Mouse (Mus musculus): ENCODE measurements around the gene Fam155a. TPM values are rescaled to one million over a fixed set of nuclear protein-coding genes. Genes with fewer than 3 reads are reported as not detected.
"Not testable (repeated sequence)": the region's sequence is repeated elsewhere in the genome, so short reads cannot be mapped to it uniquely, and the experiment has no call there.

Gene Fam155a
- polyA plus RNA-seq, 1 experiment from 2014 or later, result 2.1 TPM

DNA sequence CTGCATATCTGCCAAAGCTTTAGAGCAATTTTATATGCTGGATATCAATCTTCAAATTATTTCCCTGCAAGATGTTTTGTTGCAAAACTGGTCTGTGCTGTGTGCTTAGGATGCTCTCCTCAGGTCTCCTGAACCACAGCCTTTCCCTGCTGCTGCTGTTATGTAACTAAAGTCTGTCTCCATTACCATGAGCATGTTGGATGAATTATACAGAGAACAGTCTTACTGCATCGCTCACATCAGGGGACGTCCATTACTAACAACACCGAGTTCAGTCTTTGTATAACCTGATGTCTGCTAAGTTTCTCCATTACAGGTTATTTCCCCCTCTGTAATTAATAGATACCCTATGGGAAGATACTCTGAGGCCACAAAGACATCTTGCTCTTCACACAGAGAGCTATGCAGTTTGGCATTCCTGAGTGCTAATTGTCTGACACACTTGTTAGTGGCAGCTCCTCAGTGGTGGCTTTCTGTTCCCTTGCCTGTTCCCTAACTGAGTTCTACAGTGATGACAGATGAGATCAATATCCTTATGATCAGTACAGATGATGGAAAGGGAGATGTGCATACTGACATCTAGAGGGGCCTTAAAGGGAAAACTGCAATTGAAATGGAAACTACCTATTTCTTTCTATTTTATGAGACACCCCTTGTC is 372.2 kb downstream of the Fam155a start:
- H3K27ac ChIP-seq (ENCODE audit: low read length), result no peak overlapping the region
- H3K4me3 ChIP-seq (ENCODE audit: low read depth, low read length), result no peak overlapping the region
- no peak overlapping the region for H3K9ac ChIP-seq (replicated peaks; ENCODE audit: low read depth, low read length)
- no peaks in the 10 kb centered on the region for H3K36me3 ChIP-seq (ENCODE audit: control insufficient read depth, insufficient read depth, low read length)
- no peaks in the 10 kb centered on the region for H3K9me3 ChIP-seq (ENCODE audit: control insufficient read depth, low read depth, low read length)
- WGBS, result 79% methylated on average over 3 of the region's 3 CpGs
- H3K4me1 ChIP-seq (ENCODE audit: control insufficient read depth, insufficient read depth, low read length), result no peaks in the 10 kb centered on the region
- no peak for ATAC-seq (ENCODE audit: insufficient number of reproducible peaks, insufficient read depth, low FRiP score, low read depth)
- no peak overlapping the region for H3K4me2 ChIP-seq (replicated peaks; ENCODE audit: low read depth, low read length)
- H3K27me3 ChIP-seq (ENCODE audit: control insufficient read depth, insufficient read depth, low read length), result no peaks in the 10 kb centered on the region

DNA sequence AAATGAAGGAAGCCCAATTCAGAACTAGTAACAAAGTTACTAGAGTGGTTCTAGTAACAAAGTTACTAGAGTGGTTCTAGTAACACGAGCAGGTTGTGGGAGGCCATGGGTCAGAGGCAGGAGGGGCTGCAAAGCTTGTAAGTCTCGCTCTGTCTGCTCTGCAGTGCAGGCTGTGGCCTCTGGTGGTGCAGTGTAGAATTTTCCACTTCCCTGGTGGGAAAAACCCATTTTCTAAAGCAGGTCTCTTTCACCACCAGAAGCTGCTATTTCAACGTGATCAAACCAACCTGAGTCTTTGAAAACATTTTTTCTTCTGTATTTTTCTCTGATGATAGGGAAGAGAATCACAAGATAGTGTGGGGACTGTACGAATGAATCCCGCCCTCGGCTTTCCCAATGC is 372.9 kb downstream of the Fam155a start:
- no peak for ATAC-seq (ENCODE audit: insufficient number of reproducible peaks, insufficient read depth, low FRiP score, low read depth)
- 60% methylated on average over 6 of the region's 6 CpGs for WGBS
- H3K27me3 ChIP-seq (ENCODE audit: control insufficient read depth, insufficient read depth, low read length), result no peaks in the 10 kb centered on the region
- H3K9me3 ChIP-seq (ENCODE audit: control insufficient read depth, low read depth, low read length), result no peaks in the 10 kb centered on the region
- H3K36me3 ChIP-seq (ENCODE audit: control insufficient read depth, insufficient read depth, low read length), result no peaks in the 10 kb centered on the region
- no peak overlapping the region for H3K9ac ChIP-seq (replicated peaks; ENCODE audit: low read depth, low read length)
- H3K27ac ChIP-seq (ENCODE audit: low read length), result no peak overlapping the region
- no peak overlapping the region for H3K4me3 ChIP-seq (ENCODE audit: low read depth, low read length)
- no peaks in the 10 kb centered on the region for H3K4me1 ChIP-seq (ENCODE audit: control insufficient read depth, insufficient read depth, low read length)
- H3K4me2 ChIP-seq (replicated peaks; ENCODE audit: low read depth, low read length), result no peak overlapping the region

DNA sequence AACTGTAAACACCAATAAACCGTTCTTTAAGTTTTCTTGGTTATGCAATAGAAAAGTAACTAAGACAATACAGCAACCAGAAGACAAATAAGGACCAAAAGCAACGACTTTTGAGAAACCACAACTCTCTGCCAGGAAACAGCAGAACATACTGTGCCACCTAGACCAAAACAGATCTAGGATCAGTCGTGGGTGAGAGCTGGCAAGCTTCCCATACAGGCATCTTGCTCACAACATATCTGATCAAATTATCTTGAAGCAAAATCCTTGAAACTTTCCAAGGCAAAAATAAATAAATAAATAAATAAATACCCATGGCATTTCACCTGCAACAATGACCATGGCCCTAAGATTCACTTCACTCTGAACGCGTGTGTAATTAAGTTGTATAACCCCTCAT is 376.3 kb downstream of the Fam155a start:
- Histone ChIP-seq H3K4me2 (replicated peaks; ENCODE audit: low read depth, low read length) (no peak overlapping the region), H3K4me1 (ENCODE audit: control insufficient read depth, insufficient read depth, low read length) (no peaks in the 10 kb centered on the region), H3K36me3 (ENCODE audit: control insufficient read depth, insufficient read depth, low read length) (no peaks in the 10 kb centered on the region), H3K4me3 (ENCODE audit: low read depth, low read length) (no peak overlapping the region), H3K27me3 (ENCODE audit: control insufficient read depth, insufficient read depth, low read length) (no peaks in the 10 kb centered on the region), H3K9ac (replicated peaks; ENCODE audit: low read depth, low read length) (no peak overlapping the region), H3K27ac (ENCODE audit: low read length) (no peak overlapping the region), H3K9me3 (ENCODE audit: control insufficient read depth, low read depth, low read length) (no peaks in the 10 kb centered on the region)
- ATAC-seq (ENCODE audit: insufficient number of reproducible peaks, insufficient read depth, low FRiP score, low read depth), result no peak
- WGBS, result 88% methylated on average over 5 of the region's 5 CpGs

GRCm38 (mm10) chr8:9393246-9393645 is 377.7 kb downstream of the Fam155a start:
- Histone ChIP-seq H3K27me3 (ENCODE audit: control insufficient read depth, insufficient read depth, low read length) (no peaks in the 10 kb centered on the region), H3K9ac (replicated peaks; ENCODE audit: low read depth, low read length) (no peak overlapping the region), H3K36me3 (ENCODE audit: control insufficient read depth, insufficient read depth, low read length) (no peaks in the 10 kb centered on the region), H3K4me1 (ENCODE audit: control insufficient read depth, insufficient read depth, low read length) (no peaks in the 10 kb centered on the region), H3K4me2 (replicated peaks; ENCODE audit: low read depth, low read length) (no peak overlapping the region), H3K9me3 (ENCODE audit: control insufficient read depth, low read depth, low read length) (no peaks in the 10 kb centered on the region), H3K4me3 (ENCODE audit: low read depth, low read length) (no peak overlapping the region), H3K27ac (ENCODE audit: low read length) (no peak overlapping the region)
- no peak for ATAC-seq (ENCODE audit: insufficient number of reproducible peaks, insufficient read depth, low FRiP score, low read depth)
- 26% methylated on average over 2 of the region's 2 CpGs for WGBS

- not testable (repeated sequence) for H3K9me3 ChIP-seq (ENCODE audit: control insufficient read depth, low read depth, low read length); ATAC-seq (ENCODE audit: insufficient number of reproducible peaks, insufficient read depth, low FRiP score, low read depth); H3K27me3 ChIP-seq (ENCODE audit: control insufficient read depth, insufficient read depth, low read length); H3K27ac ChIP-seq (ENCODE audit: low read length); H3K4me2 ChIP-seq (replicated peaks; ENCODE audit: low read depth, low read length); H3K4me3 ChIP-seq (ENCODE audit: low read depth, low read length); H3K9ac ChIP-seq (replicated peaks; ENCODE audit: low read depth, low read length); H3K4me1 ChIP-seq (ENCODE audit: control insufficient read depth, insufficient read depth, low read length); H3K36me3 ChIP-seq (ENCODE audit: control insufficient read depth, insufficient read depth, low read length)
- WGBS, result 79% methylated on average over 2 of the region's 2 CpGs
Observed at GRCm38 (mm10) chr8:9390229-9390628, 380.7 kb downstream of the Fam155a start.

- Histone ChIP-seq H3K9ac (replicated peaks; ENCODE audit: low read depth, low read length) (no peak overlapping the region), H3K27ac (ENCODE audit: low read length) (no peak overlapping the region), H3K9me3 (ENCODE audit: control insufficient read depth, low read depth, low read length) (no peaks in the 10 kb centered on the region), H3K4me2 (replicated peaks; ENCODE audit: low read depth, low read length) (no peak overlapping the region), H3K36me3 (ENCODE audit: control insufficient read depth, insufficient read depth, low read length) (no peaks in the 10 kb centered on the region), H3K27me3 (ENCODE audit: control insufficient read depth, insufficient read depth, low read length) (no peaks in the 10 kb centered on the region), H3K4me1 (ENCODE audit: control insufficient read depth, insufficient read depth, low read length) (no peaks in the 10 kb centered on the region), H3K4me3 (ENCODE audit: low read depth, low read length) (no peak overlapping the region)
- no peak for ATAC-seq (ENCODE audit: insufficient number of reproducible peaks, insufficient read depth, low FRiP score, low read depth)
- 84% methylated on average over 8 of the region's 8 CpGs for WGBS
Observed at GRCm38 (mm10) chr8:9369201-9369600, 401.8 kb downstream of the Fam155a start.

DNA sequence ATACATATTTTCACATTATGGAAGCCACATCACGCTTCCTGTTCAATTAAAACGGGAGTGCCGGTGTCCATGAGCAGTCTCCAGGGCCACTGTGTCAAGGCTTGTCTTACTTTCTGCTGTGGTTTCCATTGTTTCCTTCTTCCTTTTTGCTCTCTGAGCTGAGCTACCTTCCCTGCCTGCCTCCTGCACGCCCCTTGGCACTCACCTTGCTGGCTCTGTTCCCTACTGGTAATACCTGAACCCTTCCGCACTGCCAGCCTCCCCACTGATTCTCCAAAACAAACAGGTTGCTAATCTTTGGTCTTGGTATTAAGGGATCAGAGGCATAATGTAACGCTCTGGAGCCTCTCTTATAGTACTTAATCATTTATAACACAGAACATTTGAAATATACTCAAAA is 403.2 kb downstream of the Fam155a start:
- Histone ChIP-seq H3K27me3 (ENCODE audit: control insufficient read depth, insufficient read depth, low read length) (no peaks in the 10 kb centered on the region), H3K9me3 (ENCODE audit: control insufficient read depth, low read depth, low read length) (no peaks in the 10 kb centered on the region), H3K4me1 (ENCODE audit: control insufficient read depth, insufficient read depth, low read length) (no peaks in the 10 kb centered on the region), H3K36me3 (ENCODE audit: control insufficient read depth, insufficient read depth, low read length) (no peaks in the 10 kb centered on the region), H3K9ac (replicated peaks; ENCODE audit: low read depth, low read length) (no peak overlapping the region), H3K27ac (ENCODE audit: low read length) (no peak overlapping the region), H3K4me2 (replicated peaks; ENCODE audit: low read depth, low read length) (no peak overlapping the region), H3K4me3 (ENCODE audit: low read depth, low read length) (no peak overlapping the region)
- no peak for ATAC-seq (ENCODE audit: insufficient number of reproducible peaks, insufficient read depth, low FRiP score, low read depth)
- WGBS, result 37% methylated on average over 6 of the region's 6 CpGs

GRCm38 (mm10) chr8:9365381-9365780 is 405.6 kb downstream of the Fam155a start:
- H3K27ac ChIP-seq (ENCODE audit: low read length), result no peak overlapping the region
- WGBS, result 60% methylated on average over 1 of the region's 1 CpGs
- H3K4me1 ChIP-seq (ENCODE audit: control insufficient read depth, insufficient read depth, low read length), result no peaks in the 10 kb centered on the region
- H3K36me3 ChIP-seq (ENCODE audit: control insufficient read depth, insufficient read depth, low read length), result no peaks in the 10 kb centered on the region
- H3K27me3 ChIP-seq (ENCODE audit: control insufficient read depth, insufficient read depth, low read length), result no peaks in the 10 kb centered on the region
- H3K4me2 ChIP-seq (replicated peaks; ENCODE audit: low read depth, low read length), result no peak overlapping the region
- no peak overlapping the region for H3K9ac ChIP-seq (replicated peaks; ENCODE audit: low read depth, low read length)
- H3K4me3 ChIP-seq (ENCODE audit: low read depth, low read length), result no peak overlapping the region
- ATAC-seq (ENCODE audit: insufficient number of reproducible peaks, insufficient read depth, low FRiP score, low read depth), result no peak
- H3K9me3 ChIP-seq (ENCODE audit: control insufficient read depth, low read depth, low read length), result no peaks in the 10 kb centered on the region

GRCm38 (mm10) chr8:9348523-9349135 is 422.3 kb downstream of the Fam155a start:
- no peaks in the 10 kb centered on the region for H3K9me3 ChIP-seq (ENCODE audit: control insufficient read depth, low read depth, low read length)
- 46% methylated on average over 7 of the region's 7 CpGs for WGBS
- peak; percentile 49; the same call in 1 of the 2 replicates for ATAC-seq (ENCODE audit: insufficient number of reproducible peaks, insufficient read depth, low FRiP score, low read depth)

More at GRCm38 (mm10) chr8:9348523-9349135, 422.3 kb downstream of the Fam155a start:
- no peaks in the 10 kb centered on the region for H3K27me3 ChIP-seq (ENCODE audit: control insufficient read depth, insufficient read depth, low read length)
- H3K4me1 ChIP-seq (ENCODE audit: control insufficient read depth, insufficient read depth, low read length), result no peaks in the 10 kb centered on the region
- H3K4me3 ChIP-seq (ENCODE audit: low read depth, low read length), result no peak overlapping the region
- H3K36me3 ChIP-seq (ENCODE audit: control insufficient read depth, insufficient read depth, low read length), result no peaks in the 10 kb centered on the region
- H3K4me2 ChIP-seq (replicated peaks; ENCODE audit: low read depth, low read length), result no peak overlapping the region
- no peak overlapping the region for H3K27ac ChIP-seq (ENCODE audit: low read length)
- no peak overlapping the region for H3K9ac ChIP-seq (replicated peaks; ENCODE audit: low read depth, low read length)

Measured in stomach, embryonic 14.5 days (tissue).